Comparison of ENCODE assay signal across 15 mouse cellular contexts in genomic region chr17:15058161-15058591, GRCm38 (mm10). TPM values are rescaled to one million over a fixed set of nuclear protein-coding genes. Genes with fewer than 3 reads are reported as not detected.
DNase-seq lines count a peak whose midpoint lies in the region; ATAC-seq and TF ChIP-seq lines count a peak whose summit lies in the region.
"Had no signal": no experiment of that assay in that cellular context is flagged by ENCODE, and none has a peak within 500 bp of the region (broad histone marks: within the 10 kb centered on the region; RNA-seq: fewer than 3 reads in every experiment).

No protein-coding gene starts in this region.

- WGBS in heart, embryonic 13.5 days, result 27% methylated on average over 5 of the region's 5 CpGs
- WGBS in liver, embryonic 13.5 days (ENCODE audit: insufficient replicate concordance), result 66% methylated on average over 5 of the region's 5 CpGs
- 96% methylated on average over 5 of the region's 5 CpGs for WGBS in thymus, adult 2 months

- H3K36me3 ChIP-seq in megakaryocyte, embryonic 14.5 days (replicated peaks; ENCODE audit: low read length), result peaks cover 79% of the 10 kb centered on the region
- H3K36me3 ChIP-seq in heart, embryonic 13.5 days, result peaks cover 54% of the 10 kb centered on the region
- peaks cover 62% of the 10 kb centered on the region for H3K36me3 ChIP-seq in liver, embryonic 13.5 days
- H3K36me3 ChIP-seq in thymus, adult 2 months (ENCODE audit: control insufficient read depth, insufficient read depth, low read length), result peaks cover 27% of the 10 kb centered on the region; the same call in 1 of the 2 replicates

- DNase-seq in liver, embryonic 13.5 days, result no peak
- DNase-seq in lung, postnatal 4 days, result peak; percentile 27 to 75
- DNase-seq in adrenal gland, adult 18-20 months (ENCODE audit: low spot score in 2 of 2), result no peak
- no peak for DNase-seq in thymus, adult 2 months
- DNase-seq: cerebellum, adult 9-10 months; kidney, adult 8-10 months had no signal

- no peak for ATAC-seq in megakaryocyte, adult 5-6 weeks (ENCODE audit: poor library complexity, severe bottlenecking)
- ATAC-seq in heart, embryonic 13.5 days (ENCODE audit: extremely low read depth, insufficient number of reproducible peaks, low FRiP score, low TSS enrichment), result peak; percentile 81; the same call in 1 of the 2 replicates
- peak; percentile 33; the same call in 1 of the 2 replicates for ATAC-seq in liver, embryonic 13.5 days (ENCODE audit: low read depth)
- ATAC-seq: hindbrain, postnatal 0 days had no signal

- TF ChIP-seq POLR2A in thymus, adult 2 months (IDR thresholded peaks at IDR 0.05; ENCODE audit: control insufficient read depth, extremely low read depth, insufficient read depth, low read length, poor library complexity), result no peak

- peaks cover 48% of the 10 kb centered on the region for H3K4me1 ChIP-seq in megakaryocyte, embryonic 14.5 days
- peaks cover 41% of the 10 kb centered on the region for H3K4me1 ChIP-seq in heart, embryonic 13.5 days
- peaks cover 7% of the 10 kb centered on the region for H3K4me1 ChIP-seq in liver, embryonic 13.5 days (replicated peaks)
- H3K4me1 ChIP-seq in thymus, adult 2 months (replicated peaks; ENCODE audit: control insufficient read depth, insufficient read depth, low read length), result no peaks in the 10 kb centered on the region
- H3K4me1 ChIP-seq: embryonic facial prominence, embryonic 12.5 days; limb, embryonic 12.5 days had no signal

- H3K9ac ChIP-seq in heart, embryonic 13.5 days, result no peak overlapping the region
- H3K9ac ChIP-seq in liver, embryonic 13.5 days, result no peak overlapping the region
- H3K9ac ChIP-seq: embryonic facial prominence, embryonic 12.5 days; limb, embryonic 12.5 days had no signal

- H3K4me2 ChIP-seq in heart, embryonic 13.5 days, result peak overlapping the region; percentile 42
- no peak overlapping the region for H3K4me2 ChIP-seq in liver, embryonic 13.5 days
- H3K4me2 ChIP-seq: embryonic facial prominence, embryonic 12.5 days; limb, embryonic 12.5 days had no signal

- peak overlapping the region; percentile 87 for H3K27ac ChIP-seq in heart, embryonic 13.5 days (replicated peaks)
- no peak overlapping the region for H3K27ac ChIP-seq in liver, embryonic 13.5 days
- H3K27ac ChIP-seq in thymus, adult 2 months (ENCODE audit: control insufficient read depth, insufficient read depth, low read length), result no peak overlapping the region
- H3K27ac ChIP-seq: embryonic facial prominence, embryonic 12.5 days; hindbrain, postnatal 0 days; limb, embryonic 12.5 days had no signal

- peak overlapping the region; percentile 71 for H3K4me3 ChIP-seq in megakaryocyte, embryonic 14.5 days (replicated peaks)
- no peak overlapping the region for H3K4me3 ChIP-seq in heart, embryonic 13.5 days
- H3K4me3 ChIP-seq in liver, embryonic 13.5 days (replicated peaks), result no peak overlapping the region
- H3K4me3 ChIP-seq in thymus, adult 2 months (ENCODE audit: control insufficient read depth, insufficient read depth, low read length), result no peak overlapping the region
- H3K4me3 ChIP-seq: embryonic facial prominence, embryonic 12.5 days; limb, embryonic 12.5 days; myocyte had no signal

- H3K27me3 ChIP-seq in megakaryocyte, embryonic 14.5 days (replicated peaks), result no peaks in the 10 kb centered on the region
- peaks cover 50% of the 10 kb centered on the region for H3K27me3 ChIP-seq in heart, embryonic 13.5 days (replicated peaks)
- no peaks in the 10 kb centered on the region for H3K27me3 ChIP-seq in liver, embryonic 13.5 days
- no peaks in the 10 kb centered on the region for H3K27me3 ChIP-seq in thymus, adult 2 months (ENCODE audit: control insufficient read depth, insufficient read depth, low read length)
- H3K27me3 ChIP-seq: embryonic facial prominence, embryonic 12.5 days; limb, embryonic 12.5 days had no signal

- no peak for TF ChIP-seq CTCF in thymus, adult 2 months (IDR thresholded peaks at IDR 0.05; ENCODE audit: borderline replicate concordance, control insufficient read depth, extremely low read depth, insufficient read depth, low read length, poor library complexity)

- H3K9me3 ChIP-seq in megakaryocyte, embryonic 14.5 days, result no peaks in the 10 kb centered on the region
- no peaks in the 10 kb centered on the region for H3K9me3 ChIP-seq in heart, embryonic 13.5 days
- no peaks in the 10 kb centered on the region for H3K9me3 ChIP-seq in liver, embryonic 13.5 days (replicated peaks)
- H3K9me3 ChIP-seq: embryonic facial prominence, embryonic 12.5 days; limb, embryonic 12.5 days had no signal

RNA-seq across cellular contexts. Expression of gene Gm3448, which starts 16.8 kb away (rescaled TPM):
- 0.10 TPM in 1 of 2 replicates, not detected in the other for polyA plus RNA-seq in megakaryocyte, embryonic 14.5 days (2012; ENCODE audit: insufficient read depth, low replicate concordance)
- total RNA-seq in megakaryocyte, adult 5-6 weeks (2015), result 5.4 and 5.7 TPM in 2 replicates
- total RNA-seq in megakaryocyte, adult 5-6 weeks (2017), result 7.0 and 8.3 TPM in 2 replicates
- polyA plus RNA-seq in heart, embryonic 13.5 days (2015; fragmentation: Nextera tagmentation; extraction: Ambion mirVana), result 2.2 and 3.2 TPM in 2 replicates
- polyA plus RNA-seq in liver, embryonic 13.5 days (2015; fragmentation: Nextera tagmentation; extraction: Ambion mirVana), result 3.9 and 4.9 TPM in 2 replicates
- total RNA-seq in adrenal gland, adult 18-20 months (2021), result 1 to 10 TPM; 5.4 to 5.6 TPM
- 0.92 and 0.99 TPM in 2 replicates for polyA plus RNA-seq in thymus, adult 2 months (2012; rRNA removed)

RNA-seq across cellular contexts. Expression of gene Tcte3, which starts 16.9 kb away (rescaled TPM):
- polyA plus RNA-seq in megakaryocyte, embryonic 14.5 days (2012; ENCODE audit: insufficient read depth, low replicate concordance), result 3.2 and 3.3 TPM in 2 replicates
- total RNA-seq in megakaryocyte, adult 5-6 weeks (2015), result 0.39 and 4.2 TPM in 2 replicates
- total RNA-seq in megakaryocyte, adult 5-6 weeks (2017), result 0.81 TPM in 1 of 2 replicates, not detected in the other
- polyA plus RNA-seq in heart, embryonic 13.5 days (2015; fragmentation: Nextera tagmentation; extraction: Ambion mirVana), result 0.62 TPM in 1 of 2 replicates, not detected in the other
- 2.1 and 3.1 TPM in 2 replicates for polyA plus RNA-seq in liver, embryonic 13.5 days (2015; fragmentation: Nextera tagmentation; extraction: Ambion mirVana)
- total RNA-seq in adrenal gland, adult 18-20 months (2021), result 1 to 10 TPM in 1 of 2 experiments, under 1 TPM in 1; 0.99 to 2.6 TPM
- polyA plus RNA-seq in thymus, adult 2 months (2012; rRNA removed), result not detected in 2 replicates
- total RNA-seq: granulocyte monocyte progenitor cell, adult 5-6 weeks; hindbrain, postnatal 0 days had no signal
- polyA plus RNA-seq: embryonic facial prominence, embryonic 12.5 days; large intestine, adult 2 months had no signal

RNA-seq across cellular contexts. Expression of gene Ermard, which starts 17.2 kb away (rescaled TPM):
- 1.0 and 1.8 TPM in 2 replicates for polyA plus RNA-seq in megakaryocyte, embryonic 14.5 days (2012; ENCODE audit: insufficient read depth, low replicate concordance)
- 82.8 and 84.3 TPM in 2 replicates for total RNA-seq in megakaryocyte, adult 5-6 weeks (2015)
- total RNA-seq in megakaryocyte, adult 5-6 weeks (2017), result 45.1 and 59.1 TPM in 2 replicates
- polyA plus RNA-seq in heart, embryonic 13.5 days (2015; fragmentation: Nextera tagmentation; extraction: Ambion mirVana), result 51.8 and 66.8 TPM in 2 replicates
- 28.6 and 31.5 TPM in 2 replicates for polyA plus RNA-seq in liver, embryonic 13.5 days (2015; fragmentation: Nextera tagmentation; extraction: Ambion mirVana)
- 10 to 100 TPM; 40.0 to 48.1 TPM for total RNA-seq in adrenal gland, adult 18-20 months (2021)
- 62.0 and 69.0 TPM in 2 replicates for polyA plus RNA-seq in thymus, adult 2 months (2012; rRNA removed)

RNA-seq across cellular contexts. Expression of gene Gm3435, which starts 48.2 kb away (rescaled TPM):
- polyA plus RNA-seq in megakaryocyte, embryonic 14.5 days (2012; ENCODE audit: insufficient read depth, low replicate concordance), result not detected in 2 replicates
- total RNA-seq in megakaryocyte, adult 5-6 weeks (2015), result 5.8 and 6.1 TPM in 2 replicates
- total RNA-seq in megakaryocyte, adult 5-6 weeks (2017), result 4.1 and 4.2 TPM in 2 replicates
- 4.4 and 4.9 TPM in 2 replicates for polyA plus RNA-seq in heart, embryonic 13.5 days (2015; fragmentation: Nextera tagmentation; extraction: Ambion mirVana)
- 3.8 and 4.8 TPM in 2 replicates for polyA plus RNA-seq in liver, embryonic 13.5 days (2015; fragmentation: Nextera tagmentation; extraction: Ambion mirVana)
- total RNA-seq in adrenal gland, adult 18-20 months (2021), result 1 to 10 TPM; 2.6 to 5.0 TPM
- polyA plus RNA-seq in thymus, adult 2 months (2012; rRNA removed), result 0.99 and 2.0 TPM in 2 replicates

Comparison
In these comparisons a context has a peak if more than half of its experiments do, and no peak if none do; other contexts are left out.
1. DNase-seq: peak in lung, postnatal 4 days (2 of 2); none in liver, embryonic 13.5 days (single experiment), adrenal gland, adult 18-20 months (0 of 2) and thymus, adult 2 months (single experiment).
2. RNA of gene Ermard, which starts 17.2 kb away (polyA plus RNA-seq): 62.0 to 69.0 TPM in thymus, adult 2 months, 51.8 to 66.8 TPM in heart, embryonic 13.5 days and 28.6 to 31.5 TPM in liver, embryonic 13.5 days; 1.0 to 1.8 TPM in megakaryocyte, embryonic 14.5 days; every median in the first group is over 10 times any median in the second.